Mouse (Mus musculus) CH12.LX (cell line): ENCODE data around the gene Ubxn4. TPM values are rescaled to one million over a fixed set of nuclear protein-coding genes. Genes with fewer than 3 reads are reported as not detected.

Experiments
- DNase-seq: peaks from one replicate; pipeline ENCODE4 v3.0.0-alpha.2; 2013; ENCODE audit errors: extremely low read depth
- H3K27ac ChIP-seq: 2 replicates; pipeline ENCODE4 v1.5.1; 2012; ENCODE audit warnings: low read depth, mild to moderate bottlenecking, control low read depth, moderate library complexity; ENCODE audit not compliant: insufficient read depth
- H3K27me3 ChIP-seq: replicated peaks from 2 replicates; pipeline ENCODE3; 2012; ENCODE audit warnings: inconsistent platforms
- H3K36me3 ChIP-seq, 2 experiments: replicated peaks in 1 of 2; 2 replicates each; pipeline versions ENCODE3 to v1.6.1; 2012; ENCODE audit warnings: inconsistent platforms in 1 of 2, low read length in 1 of 2, mild to moderate bottlenecking in 1 of 2, mixed read lengths in 1 of 2, moderate library complexity in 1 of 2; ENCODE audit not compliant: control insufficient read depth in 1 of 2, insufficient read depth in 1 of 2
- H3K4me1 ChIP-seq, 2 experiments: 2 replicates each; pipeline ENCODE4 v1.6.1; 2012; ENCODE audit warnings: inconsistent platforms in 1 of 2, moderate library complexity in 1 of 2; ENCODE audit not compliant: insufficient read depth in 2 of 2, control insufficient read depth in 1 of 2
- H3K4me2 ChIP-seq: 2 replicates; pipeline ENCODE4 v1.6.1; 2012; ENCODE audit warnings: low read depth, mild to moderate bottlenecking, control low read depth; ENCODE audit not compliant: poor library complexity, insufficient read depth, severe bottlenecking
- H3K4me3 ChIP-seq, 3 experiments: fragments of 150-350 bp in 1 of 3; sonication (generic) in 1 of 3; replicated peaks in 1 of 3; 2 replicates each; pipeline versions ENCODE3 to v1.5.1; 2011 to 2012; ENCODE audit warnings: low read depth in 2 of 3, low read length in 2 of 3, mild to moderate bottlenecking in 2 of 3, moderate library complexity in 2 of 3, control low read depth in 1 of 3, improper control_type of control experiment in 1 of 3, inconsistent platforms in 1 of 3, mixed read lengths in 1 of 3; ENCODE audit not compliant: poor library complexity in 1 of 3
- H3K79me2 ChIP-seq: replicated peaks from 2 replicates; pipeline ENCODE4 v1.6.1; 2012; ENCODE audit warnings: mild to moderate bottlenecking, moderate library complexity; ENCODE audit not compliant: control insufficient read depth, poor library complexity, insufficient read depth, severe bottlenecking; ENCODE audit errors: extremely low read depth
- H3K9ac ChIP-seq: 2 replicates; pipeline ENCODE4 v1.6.1; 2012; ENCODE audit warnings: low read depth, mild to moderate bottlenecking, control low read depth, moderate library complexity; ENCODE audit not compliant: insufficient read depth
- H3K9me3 ChIP-seq: replicated peaks from 2 replicates; pipeline ENCODE3; 2012; ENCODE audit warnings: low read length, inconsistent platforms, mixed read lengths
- CHD1 ChIP-seq: IDR thresholded peaks from 2 replicates; pipeline ENCODE4 v1.6.1; 2012; ENCODE audit warnings: low read depth, low read length, improper control_type of control experiment, inconsistent platforms
- CTCF ChIP-seq, 2 experiments: IDR thresholded peaks in 1 of 2; conservative IDR thresholded peaks in 1 of 2; 2 replicates each; pipeline ENCODE4 v1.5.1; 2011 to 2012; ENCODE audit warnings: low read depth in 2 of 2, low read length in 2 of 2, improper control_type of control experiment in 1 of 2, inconsistent platforms in 1 of 2, mild to moderate bottlenecking in 1 of 2, moderate library complexity in 1 of 2
- E2F4 ChIP-seq: IDR thresholded peaks from 2 replicates; pipeline ENCODE4 v1.6.1; 2011; ENCODE audit warnings: low read depth, low read length, improper control_type of control experiment; ENCODE audit not compliant: insufficient replicate concordance
- ELF1 ChIP-seq: IDR thresholded peaks from 2 replicates; pipeline ENCODE4 v1.6.1; 2014; ENCODE audit warnings: low read depth, mild to moderate bottlenecking, inconsistent platforms, low read length, improper control_type of control experiment
- ETS1 ChIP-seq: conservative IDR thresholded peaks from 2 replicates; pipeline ENCODE4 v1.6.1; 2012; ENCODE audit warnings: low read depth, mild to moderate bottlenecking, inconsistent platforms, low read length, improper control_type of control experiment, moderate library complexity
- HCFC1 ChIP-seq: IDR thresholded peaks from 2 replicates; pipeline ENCODE4 v1.6.1; 2012; ENCODE audit warnings: low read depth, mild to moderate bottlenecking, inconsistent platforms, low read length, improper control_type of control experiment
- JUND ChIP-seq: conservative IDR thresholded peaks from 2 replicates; pipeline ENCODE4 v1.6.1; 2011; ENCODE audit warnings: low read depth, low read length, improper control_type of control experiment
- MAFK ChIP-seq: IDR thresholded peaks from 2 replicates; pipeline ENCODE4 v1.6.1; 2011; ENCODE audit warnings: low read length, improper control_type of control experiment; ENCODE audit not compliant: insufficient replicate concordance
- MAX ChIP-seq: IDR thresholded peaks from 2 replicates; pipeline ENCODE4 v1.6.1; 2011; ENCODE audit warnings: low read length, improper control_type of control experiment
- MEF2A ChIP-seq: IDR thresholded peaks from 2 replicates; pipeline ENCODE4 v1.6.1; 2014; ENCODE audit warnings: low read depth, mild to moderate bottlenecking, inconsistent platforms, low read length, improper control_type of control experiment, borderline replicate concordance
- MXI1 ChIP-seq: IDR thresholded peaks from 2 replicates; pipeline ENCODE4 v1.6.1; 2011; ENCODE audit warnings: mild to moderate bottlenecking, low read depth, low read length, improper control_type of control experiment
- NELFE ChIP-seq: IDR thresholded peaks from 2 replicates; pipeline ENCODE4 v1.6.1; 2011; ENCODE audit warnings: low read depth, low read length, improper control_type of control experiment
- PAX5 ChIP-seq: IDR thresholded peaks from 2 replicates; pipeline ENCODE4 v1.6.1; 2012; ENCODE audit warnings: low read length, inconsistent platforms, mixed read lengths
- POLR2A ChIP-seq: IDR thresholded peaks from 2 replicates; pipeline ENCODE4 v1.6.1; 2011; ENCODE audit warnings: low read depth, mild to moderate bottlenecking, improper control_type of control experiment, low read length
- TBP ChIP-seq: conservative IDR thresholded peaks from 2 replicates; pipeline ENCODE4 v1.6.1; 2011; ENCODE audit warnings: low read depth, low read length, improper control_type of control experiment
- TCF12 ChIP-seq: IDR thresholded peaks from 2 replicates; pipeline ENCODE4 v1.6.1; 2014; ENCODE audit warnings: low read depth, mild to moderate bottlenecking, inconsistent platforms, low read length, improper control_type of control experiment
- UBTF ChIP-seq: IDR thresholded peaks from 2 replicates; pipeline ENCODE4 v1.6.1; 2012; ENCODE audit warnings: low read depth, mild to moderate bottlenecking, inconsistent platforms, low read length, improper control_type of control experiment, moderate library complexity
- USF1 ChIP-seq: IDR thresholded peaks from 2 replicates; pipeline ENCODE4 v1.6.1; 2014; ENCODE audit warnings: low read depth, mild to moderate bottlenecking, inconsistent platforms, low read length, improper control_type of control experiment
- USF2 ChIP-seq: conservative IDR thresholded peaks from 2 replicates; pipeline ENCODE4 v1.6.1; 2011; ENCODE audit warnings: low read depth, low read length, improper control_type of control experiment
- ZMIZ1 ChIP-seq: IDR thresholded peaks from 2 replicates; pipeline ENCODE4 v1.6.1; 2012; ENCODE audit warnings: low read depth, mild to moderate bottlenecking, inconsistent platforms, low read length, improper control_type of control experiment
- ZNF384 ChIP-seq: IDR thresholded peaks from 2 replicates; pipeline ENCODE4 v1.6.1; 2012; ENCODE audit warnings: low read depth, low read length, improper control_type of control experiment, inconsistent platforms
- dilution Hi-C: fragments of 300-500 bp; cut with MboI; formaldehyde crosslinking; loops from 2 replicates; pipeline ENCODE4 v1.14.3; 2020; ENCODE audit warnings: low sequenced_read_pairs; ENCODE audit not compliant: extremely low pct_unique_long_range_greater_than_20kb, extremely low pct_ligation_motif_present
- in situ Hi-C: fragments of 300-500 bp; cut with MboI; formaldehyde crosslinking; loops from 3 replicates; pipeline ENCODE4 v1.14.3; 2019; ENCODE audit warnings: low sequenced_read_pairs, low pct_ligation_motif_present, low pct_unique_long_range_greater_than_20kb, mixed read lengths
- polyA plus RNA-seq: library from polyadenylated mRNA; unstranded; fragments of >175 nt; gene quantifications from 2 replicates; pipeline ENCODE4 v1.2.1, GENCODE M21; 2012; ENCODE audit warnings: low read depth; ENCODE audit not compliant: insufficient read length
- total RNA-seq, 2 experiments: library from RNA; depleted of rRNA; stranded (reverse); fragments of 300-350 nt in 1 of 2; fragments of >200 nt in 1 of 2; gene quantifications; 2 replicates each; pipeline ENCODE4 v1.2.3; 2012 to 2014

The Ubxn4 gene
- total and polyA plus RNA-seq, 3 experiments, result 38.7 to 110 (median 41.5) TPM

- in situ Hi-C loops, result no loop called here
- TF ChIP-seq POLR2A, result no peak
- no peak for TF ChIP-seq CTCF (conservative IDR thresholded peaks at IDR 0.05 in 1 of 2, IDR thresholded peaks at IDR 0.05 in 1 of 2; ENCODE audit: low read depth in 2 of 2, low read length in 2 of 2)
- TF ChIP-seq PAX5, result no peak
- TF ChIP-seq ETS1, result no peak
- TF ChIP-seq MXI1, result no peak
- no peak for TF ChIP-seq TBP
- TF ChIP-seq HCFC1, result no peak
- TF ChIP-seq CHD1, result no peak
- TF ChIP-seq ZMIZ1, result no peak
- no peak for TF ChIP-seq MEF2A
- Histone ChIP-seq H3K4me3 (no peak overlapping the region), H3K79me2 (no peaks in the 10 kb centered on the region), H3K4me2 (no peak overlapping the region), H3K27ac (no peak overlapping the region), H3K4me1 (no peaks in the 10 kb centered on the region), H3K9me3 (no peaks in the 10 kb centered on the region), H3K36me3 (peaks cover 0 to 2% of the 10 kb centered on the region in 2 experiments), H3K27me3 (no peaks in the 10 kb centered on the region), H3K9ac (no peak overlapping the region)
- dilution Hi-C loops, result no loop called here
- DNase-seq, result no peak
Measured at GRCm38 (mm10) chr1:128290295-128290694, 46.5 kb downstream of the Ubxn4 start.

DNA sequence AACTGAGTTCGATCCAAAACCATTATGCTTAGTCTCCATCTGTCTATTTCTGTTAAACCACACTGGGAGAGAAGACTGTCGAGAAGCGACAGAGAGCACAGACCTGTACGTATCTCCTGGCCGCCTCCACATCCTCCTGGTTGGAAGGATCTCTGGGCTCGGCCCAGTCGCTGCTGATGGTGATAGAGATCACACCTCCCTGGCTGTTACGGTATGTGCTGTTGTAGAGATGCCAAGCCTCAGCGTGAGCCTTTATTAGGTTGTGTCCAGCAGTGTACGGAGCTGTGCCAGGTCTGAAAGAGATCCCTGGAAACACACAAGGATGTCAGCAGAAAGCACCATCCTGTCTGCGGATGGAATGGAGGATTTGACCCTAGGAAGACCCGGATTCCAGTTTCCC is 49.8 kb downstream of the Ubxn4 start:
- Histone ChIP-seq H3K27me3 (no peaks in the 10 kb centered on the region), H3K4me3 (no peak overlapping the region), H3K79me2 (no peaks in the 10 kb centered on the region), H3K4me1 (no peaks in the 10 kb centered on the region), H3K9ac (no peak overlapping the region), H3K27ac (no peak overlapping the region), H3K9me3 (no peaks in the 10 kb centered on the region), H3K4me2 (no peak overlapping the region), H3K36me3 (no peaks in the 10 kb centered on the region)
- no peak for TF ChIP-seq MAFK
- TF ChIP-seq TBP, result no peak
- no peak for TF ChIP-seq UBTF
- TF ChIP-seq NELFE, result no peak
- TF ChIP-seq ZNF384, result no peak
- in situ Hi-C loops, result no loop called here
- DNase-seq, result no peak
- dilution Hi-C loops, result no loop called here

DNA sequence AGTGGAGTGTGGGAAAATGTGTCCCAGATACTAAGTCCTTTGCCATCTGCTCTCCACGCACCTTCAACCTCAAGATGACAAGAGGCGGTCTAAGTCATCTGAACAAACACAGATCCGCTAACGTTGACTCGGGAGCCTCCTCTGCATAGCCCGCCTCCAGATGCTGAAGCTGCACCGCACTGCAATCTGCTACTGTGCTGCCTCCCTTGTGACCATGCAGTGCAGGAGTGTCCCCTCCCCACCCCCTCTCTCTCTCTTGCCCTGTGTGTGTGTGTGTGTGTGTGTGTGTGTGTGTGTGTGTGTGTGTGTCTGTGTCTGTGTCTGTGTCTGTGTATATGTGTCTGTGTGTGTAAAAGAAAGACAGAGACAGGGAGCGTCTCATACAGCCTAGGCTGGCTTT is 51.5 kb downstream of the Ubxn4 start:
- Histone ChIP-seq H3K27me3 (no peaks in the 10 kb centered on the region), H3K36me3 (no peaks in the 10 kb centered on the region), H3K27ac (no peak overlapping the region), H3K4me2 (no peak overlapping the region), H3K4me1 (no peaks in the 10 kb centered on the region), H3K4me3 (no peak overlapping the region), H3K9ac (no peak overlapping the region), H3K9me3 (no peaks in the 10 kb centered on the region), H3K79me2 (no peaks in the 10 kb centered on the region)
- dilution Hi-C loops (no loop called here), in situ Hi-C loops (no loop called here)
- no peak for DNase-seq
- TF ChIP-seq USF1, result no peak
- no peak for TF ChIP-seq USF2
- TF ChIP-seq ZNF384, result no peak
- no peak for TF ChIP-seq ZMIZ1
- TF ChIP-seq PAX5, result no peak
- TF ChIP-seq HCFC1, result no peak
- TF ChIP-seq JUND, result no peak
- TF ChIP-seq E2F4, result no peak
- no peak for TF ChIP-seq MAX
- no peak for TF ChIP-seq ELF1
- no peak for TF ChIP-seq TCF12
- TF ChIP-seq UBTF, result no peak
- no peak for TF ChIP-seq CTCF (conservative IDR thresholded peaks at IDR 0.05 in 1 of 2, IDR thresholded peaks at IDR 0.05 in 1 of 2; ENCODE audit: low read depth in 2 of 2, low read length in 2 of 2)
